Mouse (Mus musculus) cerebellum, adult 11-12 months (tissue): ENCODE data around the gene Mrpl38.

Experiments
- DNase-seq: peaks from one replicate; pipeline ENCODE4 v3.0.0; 2022

Mrpl38 gene

DNA sequence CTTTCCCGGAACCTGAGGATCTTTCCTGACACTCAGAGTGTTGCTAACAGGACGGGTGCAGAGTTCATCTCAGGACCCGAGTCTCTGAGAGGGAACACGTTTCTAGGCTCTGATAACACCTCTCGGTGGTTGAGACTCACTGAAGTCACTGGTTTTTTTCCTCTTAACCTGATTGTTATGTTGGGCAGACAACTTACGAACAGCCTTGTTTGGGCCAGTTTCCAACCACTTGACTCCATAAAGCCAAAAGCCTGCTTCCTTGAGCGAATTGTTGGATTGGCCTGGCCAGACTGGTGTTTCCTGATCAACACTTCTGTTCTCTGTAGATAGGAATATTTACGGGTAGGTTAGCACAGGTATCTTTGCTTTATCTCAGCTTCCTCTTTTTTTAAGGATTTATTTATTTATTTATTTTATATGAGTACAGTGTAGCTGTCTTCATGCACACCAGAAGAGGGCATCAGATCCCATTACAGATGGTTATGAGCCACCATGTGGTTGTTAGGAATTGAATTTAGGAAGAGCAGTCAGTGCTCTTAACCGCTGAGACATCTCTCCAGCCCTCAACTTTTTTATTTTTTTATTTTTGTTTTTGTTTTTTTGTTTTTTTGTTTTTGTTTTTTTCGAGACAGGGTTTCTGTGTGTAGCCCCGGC lies 49.8 kb downstream of the Mrpl38 start:
- DNase-seq, result peak; percentile 38

DNA sequence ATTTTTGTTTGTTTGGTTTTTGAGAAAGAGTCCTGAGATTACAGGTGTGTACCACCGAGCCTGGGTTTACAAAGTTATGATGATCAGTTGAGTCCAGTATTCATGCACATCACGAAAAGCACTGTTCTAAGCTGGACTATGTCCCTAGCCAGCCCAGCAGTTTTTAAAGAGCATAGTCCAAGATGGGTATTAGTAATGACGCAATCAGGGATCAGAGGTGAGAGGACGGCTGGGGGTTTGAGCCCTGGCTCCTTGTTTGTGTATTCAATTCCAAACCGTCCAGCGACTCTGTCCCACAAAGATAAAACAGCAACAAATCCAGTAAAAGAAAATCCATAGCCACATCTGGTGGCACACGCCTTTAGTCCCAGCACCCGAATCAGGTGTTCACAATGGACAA lies 50.5 kb downstream of the Mrpl38 start:
- DNase-seq, result peak; percentile 26

DNA sequence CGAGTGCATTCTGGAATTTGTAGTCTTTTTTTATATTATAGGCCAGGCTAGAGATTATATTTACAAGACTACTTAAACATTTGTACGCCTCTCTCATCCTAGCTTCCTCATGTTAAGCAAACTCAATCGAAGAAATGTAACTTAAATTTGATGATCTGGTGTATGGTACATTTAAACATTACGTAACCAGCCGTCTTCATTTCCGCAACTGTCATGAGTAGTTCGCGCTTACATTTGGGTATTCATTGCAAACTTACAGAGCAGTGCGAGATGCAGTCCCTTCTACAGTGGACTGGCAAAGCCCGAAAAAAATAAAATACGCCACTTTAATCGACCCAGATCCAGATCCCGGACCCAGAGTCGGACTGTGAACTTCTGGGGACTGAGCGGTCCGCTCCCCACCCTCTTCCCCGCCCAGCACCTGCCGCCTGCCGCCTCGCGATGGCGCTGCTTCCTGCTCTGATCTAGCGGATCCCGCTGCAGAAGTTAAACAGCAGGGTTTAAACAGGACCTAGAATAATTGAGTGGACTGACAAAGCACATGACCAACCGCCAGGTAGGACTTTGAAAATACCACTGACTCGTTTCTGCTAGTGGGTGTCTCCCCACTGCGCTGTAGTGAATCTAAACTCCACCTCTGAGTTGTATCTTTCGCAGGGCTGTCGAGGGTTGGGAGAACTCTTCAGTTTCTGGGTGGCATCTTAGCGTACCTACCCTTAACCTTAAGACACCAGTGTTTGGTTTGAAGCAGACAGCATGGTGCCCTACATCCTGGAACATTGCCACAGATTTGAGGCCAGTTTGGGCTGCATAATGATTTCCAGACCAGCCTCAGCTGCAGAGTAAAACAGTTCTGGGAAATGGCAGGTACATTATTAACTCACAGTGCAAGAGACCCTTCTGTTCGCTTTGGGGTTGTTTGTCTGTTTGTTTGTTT lies 51.2 kb downstream of the Mrpl38 start:
- DNase-seq, result peak; percentile 87

DNA sequence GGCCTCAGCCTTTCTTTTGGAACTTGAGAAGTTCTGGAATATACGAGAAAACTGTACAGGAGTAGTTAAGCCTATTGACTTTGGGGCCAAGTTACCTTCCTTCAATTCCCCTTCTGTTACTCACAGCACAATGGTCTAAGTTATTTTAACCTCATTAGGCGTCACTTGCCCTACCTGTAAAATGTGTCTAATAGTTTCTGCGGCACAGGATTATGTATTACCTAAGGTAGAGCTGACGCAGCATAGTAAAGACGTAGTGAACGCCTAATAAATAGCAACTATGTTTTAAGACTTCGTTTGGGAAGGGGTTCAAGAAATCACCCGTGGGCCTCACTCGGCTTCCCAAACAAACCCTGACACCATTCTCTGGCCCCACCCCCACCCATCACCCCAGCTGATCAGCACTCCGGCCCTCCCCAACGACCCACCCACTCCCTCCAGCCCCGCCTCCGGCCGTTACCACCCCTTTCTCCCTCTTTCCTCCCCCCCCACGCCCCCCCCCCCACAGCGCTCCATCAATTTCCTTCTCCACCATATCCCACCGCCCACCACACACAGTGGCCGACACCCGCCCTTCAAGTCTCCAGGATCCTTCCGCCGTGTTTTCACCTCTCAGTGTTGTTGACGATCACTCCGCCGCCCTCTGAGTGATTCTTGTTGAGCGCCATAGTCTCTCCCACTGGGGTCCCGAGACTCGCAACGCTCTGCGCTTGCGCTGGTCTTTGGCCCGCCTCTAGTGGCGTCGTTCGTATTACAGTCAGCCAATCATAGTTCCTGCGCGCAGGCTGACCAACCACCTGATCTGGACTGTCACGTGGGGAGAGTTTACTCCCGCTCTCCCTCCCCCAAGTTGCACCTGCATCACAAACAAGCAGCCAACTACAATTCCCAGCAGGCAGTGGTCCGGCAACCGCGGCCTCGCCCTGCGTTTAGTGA lies 52.1 kb downstream of the Mrpl38 start, which contains the start of gene Wbp2:
Wbp2 (minus strand) TSS at position 738 of the 936 bp plus-strand sequence.
- DNase-seq, result peak; percentile 99

DNA sequence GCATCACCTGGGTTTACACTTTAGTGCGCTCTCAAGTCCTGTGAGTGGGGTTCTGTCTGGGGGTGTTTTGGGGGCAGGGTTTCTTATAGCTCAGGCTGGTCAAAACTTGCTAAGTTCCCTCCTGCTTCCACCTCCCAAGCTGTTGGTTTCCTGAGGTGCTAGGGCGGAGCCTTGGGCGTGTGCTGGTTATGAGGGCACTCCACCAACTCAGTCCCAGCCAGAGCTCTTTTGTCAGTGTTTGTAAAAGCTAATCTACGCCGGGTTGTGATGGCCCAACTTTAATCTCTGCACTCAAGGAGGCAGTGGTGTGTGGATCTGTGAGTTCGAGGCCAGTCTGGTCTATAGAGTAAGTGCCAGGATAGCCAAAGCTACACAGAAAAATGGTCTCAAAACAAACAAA lies 54.5 kb downstream of the Mrpl38 start:
- peak; percentile 28 for DNase-seq

DNA sequence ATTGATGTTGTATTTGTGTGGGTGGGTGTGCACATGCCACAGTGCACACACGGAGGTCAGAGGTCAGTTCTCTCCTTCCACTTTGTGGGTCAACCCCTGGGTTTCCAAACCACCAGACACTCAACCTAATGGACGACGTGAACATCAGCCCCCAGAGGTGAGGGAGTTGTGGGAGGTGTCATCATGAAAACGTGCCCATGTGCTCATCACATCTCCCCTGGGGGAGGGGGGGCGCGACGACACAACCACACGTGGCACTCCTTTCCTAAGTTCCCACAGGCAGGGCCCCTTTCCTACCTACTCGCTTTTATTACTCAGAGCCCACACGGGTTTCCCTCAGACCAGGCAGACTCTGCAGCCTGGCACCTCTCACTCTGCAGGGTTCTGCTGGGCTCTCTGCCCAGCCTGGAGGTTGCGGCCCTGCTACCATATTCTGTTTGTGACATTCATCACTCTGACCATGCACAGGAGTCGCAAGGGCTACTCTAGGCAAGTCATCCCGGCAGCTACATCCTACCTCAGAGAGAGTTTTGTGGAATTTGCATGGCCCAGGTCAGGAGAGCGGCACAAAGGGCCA lies 55.5 kb downstream of the Mrpl38 start:
- DNase-seq, result peak; percentile 63
